Mouse (Mus musculus) kidney, postnatal 0 days (tissue): ENCODE results near the gene Gm37240. TPM values are rescaled to one million over a fixed set of nuclear protein-coding genes. Genes with fewer than 3 reads are reported as not detected.
A peak's percentile ranks its signal among the peaks of the same experiment; 100 is the strongest.

ENCODE experiments used
- ATAC-seq: fragments of 200-750 bp; cut with Nextera tagmentation; replicated peaks from 2 replicates; pipeline ENCODE4 v1.8.0; 2017; ENCODE audit warnings: low read depth, moderate number of reproducible peaks, moderate TSS enrichment, moderate library complexity; ENCODE audit not compliant: low FRiP score
- DNase-seq: peaks from one replicate; pipeline ENCODE4 v3.0.0-alpha.2; 2016; ENCODE audit warnings: low spot score
- H3K27ac ChIP-seq: fragments of 300-500 bp; sonication (generic); 2 replicates; pipeline ENCODE4 v1.5.1; 2014; ENCODE audit warnings: mild to moderate bottlenecking
- H3K27me3 ChIP-seq: fragments of 300-500 bp; sonication (generic); 2 replicates; pipeline ENCODE4 v1.6.1; 2014; ENCODE audit warnings: low read length, mixed read lengths; ENCODE audit not compliant: insufficient read depth
- H3K36me3 ChIP-seq: fragments of 300-500 bp; sonication (generic); 2 replicates; pipeline ENCODE4 v1.6.1; 2014; ENCODE audit warnings: low read length, mixed read lengths; ENCODE audit not compliant: insufficient read depth
- H3K4me1 ChIP-seq: fragments of 300-500 bp; sonication (generic); replicated peaks from 2 replicates; pipeline ENCODE4 v1.6.1; 2014; ENCODE audit warnings: antibody characterized with exemption, low read length, mixed read lengths; ENCODE audit not compliant: insufficient read depth
- H3K4me2 ChIP-seq: fragments of 300-500 bp; sonication (generic); 2 replicates; pipeline ENCODE4 v1.6.1; 2014; ENCODE audit warnings: mild to moderate bottlenecking, low read length, moderate library complexity, mixed read lengths
- H3K4me3 ChIP-seq: fragments of 300-500 bp; sonication (generic); replicated peaks from 2 replicates; pipeline ENCODE4 v1.5.1; 2014; ENCODE audit warnings: low read depth, low read length
- H3K9ac ChIP-seq: fragments of 300-500 bp; sonication (generic); 2 replicates; pipeline ENCODE4 v1.6.1; 2014; ENCODE audit warnings: low read depth, low read length
- H3K9me3 ChIP-seq: fragments of 300-500 bp; sonication (generic); replicated peaks from 2 replicates; pipeline ENCODE4 v1.6.1; 2016; ENCODE audit warnings: low read length, inconsistent platforms, mixed read lengths
- CTCF ChIP-seq: IDR thresholded peaks from 2 replicates; pipeline ENCODE4 v1.5.1; 2016; ENCODE audit warnings: antibody characterized with exemption, low read depth, mild to moderate bottlenecking, moderate library complexity
- WGBS: fragments of 180-500 bp; shearing (Covaris S2); extraction: QIAGEN DNeasy Blood & Tissue Kit; methylation state at CpG from one replicate; pipeline ENCODE4 v1.1.7; 2014; 5-methylcytosine and 5-hydroxymethylcytosine counted together
- polyA plus RNA-seq: library from polyadenylated mRNA; unstranded; fragments of >200 nt; fragmentation: Nextera tagmentation; extraction: Ambion mirVana; gene quantifications from 2 replicates; pipeline ENCODE4 v1.2.1, GENCODE M21; 2015

Gm37240 gene
- polyA plus RNA-seq, 1 experiment from 2014 or later: 10.8 TPM

DNA sequence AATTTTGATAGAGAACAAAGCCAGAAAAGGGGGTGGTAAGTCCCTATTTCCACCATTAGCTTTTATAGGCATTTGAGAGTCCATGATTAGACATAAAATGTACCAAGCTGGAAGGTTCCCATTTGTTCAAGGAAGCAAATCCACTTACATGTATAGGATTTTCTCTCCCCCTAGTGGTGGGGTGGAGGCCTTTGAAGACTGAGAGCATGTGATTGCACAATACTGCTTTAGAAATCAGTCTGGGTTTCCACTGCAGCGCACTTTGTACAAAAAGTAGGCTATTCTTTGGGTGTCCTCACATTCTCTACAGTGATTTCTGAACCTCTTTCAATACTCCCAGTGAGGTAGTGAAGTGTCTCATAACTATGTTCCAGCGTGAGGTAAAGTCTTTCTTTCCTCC, 316.0 kb downstream of the Gm37240 start:
- DNase-seq (peak; percentile 88), ATAC-seq (no peak)
- H3K4me1 ChIP-seq: 0 out of 2 replicates have a peak, but pooled peaks cover 3% of the 10 kb centered on the region
- H3K9me3 ChIP-seq: no peaks in the 10 kb centered on the region
- 64% methylated on average over 2 of the region's 2 CpGs for WGBS
- no peak overlapping the region for H3K27ac ChIP-seq
- peak; percentile 89 for TF ChIP-seq CTCF
- no peaks in the 10 kb centered on the region for H3K27me3 ChIP-seq
- H3K9ac ChIP-seq: no peak overlapping the region
- no peaks in the 10 kb centered on the region for H3K36me3 ChIP-seq
- H3K4me2 ChIP-seq: no peak overlapping the region
- H3K4me3 ChIP-seq: no peak overlapping the region

DNA sequence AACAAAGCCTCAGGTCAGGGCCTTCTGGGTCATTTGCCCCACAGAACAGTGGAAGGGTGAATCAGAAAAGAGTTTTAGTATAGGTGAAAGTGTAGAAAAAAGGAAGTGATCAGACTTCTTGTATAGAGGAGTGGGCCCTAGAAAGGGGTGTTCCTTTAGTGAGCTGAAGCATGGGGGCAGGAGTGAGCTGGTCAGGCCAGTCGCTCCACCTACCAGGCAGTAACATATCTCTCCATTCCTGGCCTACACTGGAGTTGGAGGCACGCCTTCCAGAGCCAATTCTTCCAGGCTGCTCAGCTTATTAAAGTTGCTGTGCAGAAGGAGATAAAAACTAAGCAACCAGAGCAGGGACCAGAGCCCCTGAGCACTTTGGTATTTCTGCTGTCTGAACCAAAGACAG, 322.7 kb downstream of the Gm37240 start:
- WGBS: 70% methylated on average over 2 of the region's 2 CpGs
- Histone ChIP-seq H3K36me3 (no peaks in the 10 kb centered on the region), H3K9me3 (no peaks in the 10 kb centered on the region), H3K4me1 (no peaks in the 10 kb centered on the region), H3K9ac (no peak overlapping the region), H3K27me3 (no peaks in the 10 kb centered on the region), H3K27ac (no peak overlapping the region), H3K4me3 (no peak overlapping the region), H3K4me2 (no peak overlapping the region)
- ATAC-seq: no peak
- TF ChIP-seq CTCF: peak; percentile 8; the same call in 1 of the 2 replicates
- no peak for DNase-seq

GRCm38 (mm10) chr3:85553731-85554277, 333.5 kb downstream of the Gm37240 start:
- Histone ChIP-seq H3K4me1 (0 out of 2 replicates have a peak, but pooled peaks cover 7% of the 10 kb centered on the region), H3K4me2 (no peak overlapping the region), H3K9ac (no peak overlapping the region), H3K27ac (no peak overlapping the region), H3K9me3 (no peaks in the 10 kb centered on the region), H3K27me3 (no peaks in the 10 kb centered on the region), H3K36me3 (no peaks in the 10 kb centered on the region), H3K4me3 (no peak overlapping the region)
- DNase-seq: no peak
- WGBS: 84% methylated on average over 6 of the region's 6 CpGs
- TF ChIP-seq CTCF: no peak
- ATAC-seq: no peak

DNA sequence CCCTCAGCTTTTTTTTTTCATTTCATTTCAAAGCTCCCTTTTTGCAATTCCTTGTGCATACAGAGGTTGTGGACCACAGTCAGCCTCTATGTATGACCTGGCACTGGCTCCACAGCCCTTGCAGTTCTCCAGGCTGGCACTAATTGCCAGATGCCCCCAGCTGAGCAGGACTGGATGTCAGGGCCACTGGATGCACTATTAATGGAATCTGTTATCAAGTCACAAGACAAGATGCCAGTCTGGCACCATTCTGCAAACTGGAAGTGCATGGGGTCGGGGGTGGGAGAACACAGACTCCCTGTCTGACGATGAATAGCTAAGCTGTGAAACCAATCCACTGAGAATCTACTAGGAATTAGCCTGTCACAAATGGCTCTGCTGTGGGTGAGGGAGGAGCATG, 336.0 kb downstream of the Gm37240 start:
- H3K9me3 ChIP-seq: no peaks in the 10 kb centered on the region
- no peak for TF ChIP-seq CTCF
- no peak overlapping the region for H3K4me3 ChIP-seq
- no peak overlapping the region for H3K27ac ChIP-seq
- no peaks in the 10 kb centered on the region for H3K27me3 ChIP-seq
- no peak overlapping the region for H3K9ac ChIP-seq
- WGBS: 69% methylated on average over 2 of the region's 2 CpGs
- ATAC-seq (no peak), DNase-seq (no peak)
- no peak overlapping the region for H3K4me2 ChIP-seq
- 0 out of 2 replicates have a peak, but pooled peaks cover 7% of the 10 kb centered on the region for H3K4me1 ChIP-seq
- H3K36me3 ChIP-seq: no peaks in the 10 kb centered on the region

- DNase-seq (peak; percentile 28), ATAC-seq (no peak)
- Histone ChIP-seq H3K4me2 (no peak overlapping the region), H3K27ac (no peak overlapping the region), H3K27me3 (no peaks in the 10 kb centered on the region), H3K9me3 (no peaks in the 10 kb centered on the region), H3K4me3 (no peak overlapping the region), H3K4me1 (0 out of 2 replicates have a peak, but pooled peaks cover 7% of the 10 kb centered on the region), H3K9ac (no peak overlapping the region), H3K36me3 (no peaks in the 10 kb centered on the region)
- 49% methylated on average over 4 of the region's 4 CpGs for WGBS
- no peak for TF ChIP-seq CTCF
Observed at GRCm38 (mm10) chr3:85550312-85550711, 337.0 kb downstream of the Gm37240 start.

GRCm38 (mm10) chr3:85543652-85544051, 343.7 kb downstream of the Gm37240 start:
- H3K27ac ChIP-seq: no peak overlapping the region
- H3K36me3 ChIP-seq: no peaks in the 10 kb centered on the region
- no peak for ATAC-seq
- no peak overlapping the region for H3K9ac ChIP-seq
- H3K9me3 ChIP-seq: no peaks in the 10 kb centered on the region
- no peaks in the 10 kb centered on the region for H3K4me1 ChIP-seq
- no peaks in the 10 kb centered on the region for H3K27me3 ChIP-seq
- TF ChIP-seq CTCF: peak; percentile 51
- DNase-seq: no peak
- no peak overlapping the region for H3K4me3 ChIP-seq
- 53% methylated on average over 2 of the region's 2 CpGs for WGBS
- no peak overlapping the region for H3K4me2 ChIP-seq

- H3K9me3 ChIP-seq: no peaks in the 10 kb centered on the region
- no peaks in the 10 kb centered on the region for H3K36me3 ChIP-seq
- TF ChIP-seq CTCF: no peak
- H3K4me3 ChIP-seq: no peak overlapping the region
- ATAC-seq: no peak
- no peaks in the 10 kb centered on the region for H3K4me1 ChIP-seq
- 73% methylated on average over 3 of the region's 3 CpGs for WGBS
- H3K9ac ChIP-seq: no peak overlapping the region
- no peak for DNase-seq
- H3K27me3 ChIP-seq: no peaks in the 10 kb centered on the region
- H3K4me2 ChIP-seq: no peak overlapping the region
- no peak overlapping the region for H3K27ac ChIP-seq
Observed at GRCm38 (mm10) chr3:85542765-85543164, 344.6 kb downstream of the Gm37240 start.
